Mouse (Mus musculus) liver, postnatal 0 days (tissue): Measurements from ENCODE around the gene 1700056E22Rik. TPM values are rescaled to one million over a fixed set of nuclear protein-coding genes. Genes with fewer than 3 reads are reported as not detected.

Experiments used
- ATAC-seq: fragments of 200-750 bp; cut with Nextera tagmentation; 2 replicates; pipeline ENCODE4 v1.8.0; 2017; ENCODE audit warnings: mild to moderate bottlenecking, moderate library complexity
- DNase-seq: peaks from one replicate; pipeline ENCODE4 v3.0.0-alpha.2; 2016
- H3K27ac ChIP-seq: fragments of 300-500 bp; sonication (generic); 2 replicates; pipeline ENCODE4 v1.5.1; 2014; ENCODE audit warnings: antibody characterized with exemption, moderate library complexity, mild to moderate bottlenecking, low read depth
- H3K27me3 ChIP-seq: fragments of 300-500 bp; sonication (generic); 2 replicates; pipeline ENCODE4 v1.6.1; 2014; ENCODE audit warnings: low read length, control low read depth, mixed read lengths; ENCODE audit not compliant: insufficient read depth
- H3K36me3 ChIP-seq: fragments of 300-500 bp; sonication (generic); replicated peaks from 2 replicates; pipeline ENCODE4 v1.6.1; 2014; ENCODE audit warnings: mild to moderate bottlenecking, control low read depth, low read length, moderate library complexity, mixed read lengths; ENCODE audit not compliant: insufficient read depth
- H3K4me1 ChIP-seq: fragments of 300-500 bp; sonication (generic); 2 replicates; pipeline ENCODE4 v1.6.1; 2014; ENCODE audit warnings: antibody characterized with exemption, mild to moderate bottlenecking, control low read depth; ENCODE audit not compliant: insufficient read depth
- H3K4me2 ChIP-seq: fragments of 300-500 bp; sonication (generic); 2 replicates; pipeline ENCODE4 v1.6.1; 2014; ENCODE audit warnings: low read depth, mild to moderate bottlenecking, low read length, moderate library complexity, mixed read lengths
- H3K4me3 ChIP-seq: fragments of 300-500 bp; sonication (generic); 2 replicates; pipeline ENCODE4 v1.5.1; 2014; ENCODE audit warnings: low read depth, low read length
- H3K9ac ChIP-seq: fragments of 300-500 bp; sonication (generic); replicated peaks from 2 replicates; pipeline ENCODE4 v1.6.1; 2014; ENCODE audit warnings: mild to moderate bottlenecking, moderate library complexity
- H3K9me3 ChIP-seq: fragments of 300-500 bp; sonication (generic); 2 replicates; pipeline ENCODE4 v1.6.1; 2016; ENCODE audit warnings: mild to moderate bottlenecking, control low read depth, low read length, mixed read lengths
- CTCF ChIP-seq: sonication (generic); IDR thresholded peaks from 2 replicates; pipeline ENCODE4 v1.5.1; 2016; ENCODE audit warnings: antibody characterized with exemption, low read depth
- EP300 ChIP-seq: IDR thresholded peaks from 2 replicates; pipeline ENCODE4 v1.6.1; 2016; ENCODE audit warnings: antibody characterized with exemption, low read depth, mild to moderate bottlenecking
- WGBS: fragments of 180-500 bp; shearing (Covaris S2); extraction: QIAGEN DNeasy Blood & Tissue Kit; methylation state at CpG from one replicate; pipeline ENCODE4 v1.1.7; 2014; ENCODE audit not compliant: insufficient replicate concordance; 5-methylcytosine and 5-hydroxymethylcytosine counted together
- polyA plus RNA-seq: library from polyadenylated mRNA; unstranded; fragments of >200 nt; fragmentation: Nextera tagmentation; extraction: Ambion mirVana; gene quantifications from 2 replicates; pipeline ENCODE4 v1.2.1, GENCODE M21; 2015

1700056E22Rik gene
- polyA plus RNA-seq, 1 experiment from 2014 or later, result 2.4 TPM

- TF ChIP-seq EP300, result no peak
- no peak for TF ChIP-seq CTCF
- ATAC-seq, result no peak
- H3K36me3 ChIP-seq, result no peaks in the 10 kb centered on the region; the same call in 1 of the 2 replicates
- DNase-seq, result no peak
- no peak overlapping the region for H3K9ac ChIP-seq
- H3K27ac ChIP-seq, result no peak overlapping the region
- no peaks in the 10 kb centered on the region for H3K9me3 ChIP-seq
- 78% methylated on average over 6 of the region's 6 CpGs for WGBS
- H3K4me2 ChIP-seq, result no peak overlapping the region
- H3K27me3 ChIP-seq, result no peaks in the 10 kb centered on the region
- peaks cover 5% of the 10 kb centered on the region; the same call in 1 of the 2 replicates for H3K4me1 ChIP-seq
- H3K4me3 ChIP-seq, result no peak overlapping the region
Measured at GRCm38 (mm10) chr1:184046070-184046677, 12.1 kb upstream of the 1700056E22Rik start.

GRCm38 (mm10) chr1:184043391-184043790, 9.3 kb upstream of the 1700056E22Rik start:
- no peaks in the 10 kb centered on the region for H3K27me3 ChIP-seq
- no peak overlapping the region for H3K9ac ChIP-seq
- H3K4me1 ChIP-seq, result 0 out of 2 replicates have a peak, but pooled peaks cover 5% of the 10 kb centered on the region
- H3K4me3 ChIP-seq, result no peak overlapping the region
- H3K9me3 ChIP-seq, result no peaks in the 10 kb centered on the region
- no peak overlapping the region for H3K27ac ChIP-seq
- DNase-seq (no peak), ATAC-seq (no peak)
- WGBS, result 91% methylated on average over 5 of the region's 6 CpGs
- H3K36me3 ChIP-seq, result no peaks in the 10 kb centered on the region; the same call in 1 of the 2 replicates
- H3K4me2 ChIP-seq, result no peak overlapping the region
- TF ChIP-seq EP300 (no peak), CTCF (no peak)

- Histone ChIP-seq H3K4me2 (no peak overlapping the region), H3K36me3 (no peaks in the 10 kb centered on the region; the same call in none of the 2 replicates), H3K27me3 (no peaks in the 10 kb centered on the region), H3K4me1 (0 out of 2 replicates have a peak, but pooled peaks cover 5% of the 10 kb centered on the region), H3K27ac (no peak overlapping the region), H3K4me3 (no peak overlapping the region), H3K9me3 (no peaks in the 10 kb centered on the region), H3K9ac (no peak overlapping the region)
- peak; percentile 55; the same call in 1 of the 2 replicates for ATAC-seq
- 51% methylated on average over 9 of the region's 9 CpGs for WGBS
- no peak for DNase-seq
- no peak for TF ChIP-seq EP300
Measured at GRCm38 (mm10) chr1:184042745-184043144, 8.6 kb upstream of the 1700056E22Rik start.

- Histone ChIP-seq H3K27ac (no peak overlapping the region), H3K9ac (no peak overlapping the region), H3K9me3 (no peaks in the 10 kb centered on the region), H3K36me3 (no peaks in the 10 kb centered on the region; the same call in none of the 2 replicates), H3K27me3 (no peaks in the 10 kb centered on the region), H3K4me1 (0 out of 2 replicates have a peak, but pooled peaks cover 5% of the 10 kb centered on the region), H3K4me2 (no peak overlapping the region), H3K4me3 (no peak overlapping the region)
- TF ChIP-seq CTCF (no peak), EP300 (no peak)
- DNase-seq (no peak), ATAC-seq (no peak)
- WGBS, result 71% methylated on average over 9 of the region's 9 CpGs
Measured at GRCm38 (mm10) chr1:184041778-184042573, 7.9 kb upstream of the 1700056E22Rik start.

- H3K4me2 ChIP-seq, result no peak overlapping the region
- ATAC-seq (no peak), DNase-seq (no peak)
- no peak overlapping the region for H3K27ac ChIP-seq
- H3K4me3 ChIP-seq, result no peak overlapping the region
- H3K9me3 ChIP-seq, result no peaks in the 10 kb centered on the region
- no peak overlapping the region for H3K9ac ChIP-seq
- 59% methylated on average over 1 of the region's 1 CpGs for WGBS
- TF ChIP-seq CTCF (no peak), EP300 (no peak)
- H3K27me3 ChIP-seq, result no peaks in the 10 kb centered on the region
- no peaks in the 10 kb centered on the region; the same call in none of the 2 replicates for H3K36me3 ChIP-seq
- peaks cover 5% of the 10 kb centered on the region for H3K4me1 ChIP-seq
Measured at GRCm38 (mm10) chr1:184040906-184041305, 6.8 kb upstream of the 1700056E22Rik start.

GRCm38 (mm10) chr1:184040181-184040580, 6.1 kb upstream of the 1700056E22Rik start:
- DNase-seq (no peak), ATAC-seq (no peak)
- Histone ChIP-seq H3K9me3 (no peaks in the 10 kb centered on the region), H3K36me3 (no peaks in the 10 kb centered on the region; the same call in none of the 2 replicates), H3K27ac (no peak overlapping the region), H3K4me3 (no peak overlapping the region), H3K4me1 (peaks cover 9% of the 10 kb centered on the region), H3K4me2 (no peak overlapping the region), H3K9ac (no peak overlapping the region), H3K27me3 (no peaks in the 10 kb centered on the region)
- WGBS, result 87% methylated on average over 11 of the region's 11 CpGs
- TF ChIP-seq EP300 (no peak), CTCF (no peak)
